Mouse (Mus musculus) ES-Bruce4 (cell line): ENCODE results near the gene Lekr1.

Experiments
- CTCF ChIP-seq: IDR thresholded peaks from one replicate; pipeline ENCODE4 v1.8.1; 2011; ENCODE audit warnings: low read depth, low read length
- EP300 ChIP-seq: IDR thresholded peaks from 2 replicates; pipeline ENCODE4 v1.6.1; 2011; ENCODE audit warnings: low read depth, low read length; ENCODE audit not compliant: insufficient read depth
- POLR2A ChIP-seq: IDR thresholded peaks from one replicate; pipeline ENCODE4 v1.8.1; 2011; ENCODE audit warnings: low read length; ENCODE audit not compliant: insufficient read depth

GRCm38 (mm10) chr3:65775096-65775495, 109.1 kb downstream of the Lekr1 start:
- no peak for TF ChIP-seq CTCF
- no peak for TF ChIP-seq EP300
- no peak for TF ChIP-seq POLR2A
